Mouse (Mus musculus) olfactory bulb, adult 2 months (tissue): Measurements from ENCODE around the gene Rhob.

Experiments
- CTCF ChIP-seq: fragments of 200-500 bp; IDR thresholded peaks from 2 replicates; pipeline ENCODE4 v1.5.1; 2012; ENCODE audit warnings: low read depth, mild to moderate bottlenecking, low read length, moderate library complexity; ENCODE audit not compliant: insufficient read depth
- POLR2A ChIP-seq: fragments of 200-500 bp; IDR thresholded peaks from 2 replicates; pipeline ENCODE4 v1.6.1; 2012; ENCODE audit warnings: mild to moderate bottlenecking, low read depth, low read length, moderate library complexity; ENCODE audit not compliant: insufficient read depth

DNA sequence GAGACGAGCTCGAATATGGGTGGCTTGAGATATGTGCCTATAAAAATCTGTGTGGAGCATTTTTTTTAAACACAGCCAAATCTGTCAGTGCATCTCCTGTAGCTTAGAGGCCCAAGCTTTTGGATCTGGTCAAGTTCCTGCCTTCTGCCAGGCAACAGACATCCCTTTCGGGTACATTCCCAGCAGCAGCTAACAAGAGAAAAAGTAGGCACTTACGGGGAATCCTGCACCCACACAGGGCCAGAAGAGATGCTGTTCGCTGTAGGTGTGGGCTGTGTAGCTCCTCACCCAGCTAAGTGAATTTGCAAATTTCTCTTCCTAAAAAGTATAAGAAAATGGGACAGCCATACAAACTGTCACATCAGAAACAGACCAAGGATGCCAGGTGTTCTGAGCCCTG is 34.8 kb downstream of the Rhob start:
- TF ChIP-seq CTCF: no peak
- no peak for TF ChIP-seq POLR2A
